Mouse (Mus musculus) stomach, postnatal 0 days (tissue): ENCODE results near the gene Mmp15. TPM values are rescaled to one million over a fixed set of nuclear protein-coding genes. Genes with fewer than 3 reads are reported as not detected.
A peak's percentile ranks its signal among the peaks of the same experiment; 100 is the strongest.

Experiments
- ATAC-seq: fragments of 200-750 bp; cut with Nextera tagmentation; 2 replicates; pipeline ENCODE4 v1.8.0; 2017; ENCODE audit not compliant: low FRiP score, low TSS enrichment
- DNase-seq: peaks from one replicate; pipeline ENCODE4 v3.0.0-alpha.2; 2016; ENCODE audit warnings: low spot score
- H3K27ac ChIP-seq: fragments of 300-500 bp; sonication (generic); replicated peaks from 2 replicates; pipeline ENCODE4 v1.5.1; 2014; ENCODE audit warnings: mild to moderate bottlenecking, control low read depth
- H3K27me3 ChIP-seq: fragments of 300-500 bp; sonication (generic); 2 replicates; pipeline ENCODE4 v1.6.1; 2014; ENCODE audit warnings: low read length; ENCODE audit not compliant: control insufficient read depth, insufficient read depth
- H3K36me3 ChIP-seq: fragments of 300-500 bp; sonication (generic); 2 replicates; pipeline ENCODE4 v1.6.1; 2014; ENCODE audit warnings: low read length, mixed read lengths; ENCODE audit not compliant: control insufficient read depth, insufficient read depth
- H3K4me1 ChIP-seq: fragments of 300-500 bp; sonication (generic); replicated peaks from 2 replicates; pipeline ENCODE4 v1.6.1; 2014; ENCODE audit warnings: antibody characterized with exemption; ENCODE audit not compliant: control insufficient read depth, insufficient read depth
- H3K4me2 ChIP-seq: fragments of 300-500 bp; sonication (generic); replicated peaks from 2 replicates; pipeline ENCODE4 v1.6.1; 2014; ENCODE audit warnings: low read depth, mild to moderate bottlenecking, control low read depth, moderate library complexity
- H3K4me3 ChIP-seq: fragments of 300-500 bp; sonication (generic); 2 replicates; pipeline ENCODE4 v1.5.1; 2014; ENCODE audit warnings: low read depth, low read length, control low read depth
- H3K9ac ChIP-seq: fragments of 300-500 bp; sonication (generic); 2 replicates; pipeline ENCODE4 v1.6.1; 2014; ENCODE audit warnings: mild to moderate bottlenecking, low read length, control low read depth, mixed read lengths
- H3K9me3 ChIP-seq: fragments of 300-500 bp; sonication (generic); 2 replicates; pipeline ENCODE4 v1.6.1; 2016; ENCODE audit warnings: low read length; ENCODE audit not compliant: control insufficient read depth
- CTCF ChIP-seq: IDR thresholded peaks from 2 replicates; pipeline ENCODE4 v1.5.1; 2016; ENCODE audit warnings: antibody characterized with exemption, low read depth, mild to moderate bottlenecking, moderate library complexity
- EP300 ChIP-seq: optimal IDR thresholded peaks from 2 replicates; pipeline ENCODE3; 2016; ENCODE audit warnings: antibody characterized with exemption
- WGBS: fragments of 180-500 bp; shearing (Covaris S2); extraction: QIAGEN DNeasy Blood & Tissue Kit; methylation state at CpG from one replicate; pipeline ENCODE4 v1.1.7; 2014; 5-methylcytosine and 5-hydroxymethylcytosine counted together
- polyA plus RNA-seq: library from polyadenylated mRNA; unstranded; fragments of >200 nt; fragmentation: Nextera tagmentation; extraction: Ambion mirVana; gene quantifications from 2 replicates; pipeline ENCODE4 v1.2.1, GENCODE M21; 2015

Mmp15 gene
- polyA plus RNA-seq, 1 experiment from 2014 or later = 19.0 TPM

DNA sequence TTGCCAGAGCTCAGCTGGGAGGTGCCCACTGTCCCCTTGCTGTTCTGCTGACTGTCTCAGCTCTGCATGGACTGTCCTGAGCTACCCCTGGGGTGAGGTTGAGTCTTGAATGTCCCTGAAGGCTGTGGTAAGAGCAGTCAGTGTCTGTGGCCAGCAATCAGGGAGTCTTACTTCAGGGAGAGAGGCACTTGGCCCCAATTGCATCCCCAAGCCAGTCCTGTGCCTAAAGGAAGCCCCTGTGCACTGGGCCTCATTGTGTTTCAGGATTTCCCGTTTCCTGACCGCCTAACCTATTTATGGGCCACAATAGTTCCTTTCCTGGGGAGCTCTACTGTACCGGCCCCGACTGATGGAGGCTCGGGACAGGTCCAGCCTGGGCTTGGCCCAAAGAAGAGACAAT, 40.5 kb downstream of the Mmp15 start:
- H3K4me2 ChIP-seq = no peak overlapping the region
- ATAC-seq (peak; percentile 14; the same call in 1 of the 2 replicates), DNase-seq (no peak)
- H3K27ac ChIP-seq = no peak overlapping the region
- H3K9me3 ChIP-seq = no peaks in the 10 kb centered on the region
- no peak overlapping the region for H3K4me3 ChIP-seq
- no peaks in the 10 kb centered on the region for H3K27me3 ChIP-seq
- no peak overlapping the region for H3K9ac ChIP-seq
- no peaks in the 10 kb centered on the region for H3K4me1 ChIP-seq
- TF ChIP-seq EP300 (no peak), CTCF (no peak)
- no peaks in the 10 kb centered on the region for H3K36me3 ChIP-seq
- WGBS = 71% methylated on average over 5 of the region's 5 CpGs

GRCm38 (mm10) chr8:95395186-95395918, 43.3 kb downstream of the Mmp15 start:
- ATAC-seq = no peak
- H3K4me2 ChIP-seq = no peak overlapping the region
- DNase-seq = no peak

DNA sequence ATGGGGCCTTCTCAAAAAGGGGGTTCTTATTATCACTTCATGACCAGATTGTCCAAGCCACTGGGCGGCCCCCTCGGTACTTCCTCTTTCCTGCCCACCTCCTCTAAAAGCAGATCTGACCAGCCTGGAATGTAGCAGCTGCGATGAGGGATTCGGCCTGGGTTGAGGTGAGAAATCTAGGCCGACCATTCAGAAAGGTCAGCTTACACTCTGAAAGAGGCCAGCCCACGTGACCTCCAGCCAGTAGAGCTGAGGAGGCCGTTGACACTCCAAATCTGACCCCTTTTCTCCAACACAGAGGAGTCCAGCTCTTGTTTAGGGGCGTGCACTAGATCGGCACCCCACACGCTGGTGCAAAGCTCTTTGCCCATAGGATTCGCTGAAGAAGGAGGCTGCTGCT, 44.7 kb downstream of the Mmp15 start:
- Histone ChIP-seq H3K27me3 (no peaks in the 10 kb centered on the region), H3K4me1 (no peaks in the 10 kb centered on the region), H3K9me3 (no peaks in the 10 kb centered on the region), H3K9ac (no peak overlapping the region), H3K27ac (no peak overlapping the region), H3K4me3 (no peak overlapping the region), H3K36me3 (no peaks in the 10 kb centered on the region), H3K4me2 (no peak overlapping the region)
- no peak for DNase-seq
- ATAC-seq = no peak
- TF ChIP-seq CTCF (no peak), EP300 (no peak)
- WGBS = 49% methylated on average over 11 of the region's 11 CpGs

More at GRCm38 (mm10) chr8:95395186-95395918, 43.3 kb downstream of the Mmp15 start:
- no peaks in the 10 kb centered on the region for H3K36me3 ChIP-seq
- H3K9me3 ChIP-seq = no peaks in the 10 kb centered on the region
- no peak overlapping the region for H3K9ac ChIP-seq
- no peak overlapping the region for H3K4me3 ChIP-seq
- H3K27ac ChIP-seq = 0 out of 2 replicates have a peak overlapping the region, but pooled peaks have one; percentile 4
- H3K27me3 ChIP-seq = no peaks in the 10 kb centered on the region
- no peaks in the 10 kb centered on the region for H3K4me1 ChIP-seq
- TF ChIP-seq CTCF (no peak), EP300 (no peak)
- 37% methylated on average over 8 of the region's 8 CpGs for WGBS

DNA sequence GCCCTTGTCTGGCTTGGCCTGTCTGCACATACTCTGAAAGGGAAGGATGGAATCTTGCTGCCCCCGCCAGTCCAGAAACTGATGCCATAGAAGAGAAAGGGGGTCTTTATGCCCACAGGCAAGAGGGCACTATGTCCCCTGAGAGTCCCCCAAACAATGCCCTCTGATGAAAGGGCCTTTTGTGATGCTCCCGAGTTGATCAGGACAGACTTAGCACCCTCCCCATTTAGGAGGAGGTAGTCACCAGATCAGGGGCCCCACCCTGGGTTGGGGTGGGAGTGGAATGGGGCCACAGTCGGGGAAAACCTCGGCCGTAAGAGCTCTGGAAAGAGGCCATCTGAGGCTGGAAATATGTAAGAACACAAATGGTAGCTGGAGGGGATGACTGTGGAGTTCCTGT, 45.1 kb downstream of the Mmp15 start:
- DNase-seq = no peak
- Histone ChIP-seq H3K27me3 (no peaks in the 10 kb centered on the region), H3K27ac (no peak overlapping the region), H3K4me1 (no peaks in the 10 kb centered on the region), H3K9ac (no peak overlapping the region), H3K36me3 (no peaks in the 10 kb centered on the region), H3K4me2 (no peak overlapping the region), H3K9me3 (no peaks in the 10 kb centered on the region), H3K4me3 (no peak overlapping the region)
- no peak for TF ChIP-seq CTCF
- no peak for TF ChIP-seq EP300
- ATAC-seq = peak; percentile 25; the same call in 1 of the 2 replicates
- 37% methylated on average over 5 of the region's 5 CpGs for WGBS

DNA sequence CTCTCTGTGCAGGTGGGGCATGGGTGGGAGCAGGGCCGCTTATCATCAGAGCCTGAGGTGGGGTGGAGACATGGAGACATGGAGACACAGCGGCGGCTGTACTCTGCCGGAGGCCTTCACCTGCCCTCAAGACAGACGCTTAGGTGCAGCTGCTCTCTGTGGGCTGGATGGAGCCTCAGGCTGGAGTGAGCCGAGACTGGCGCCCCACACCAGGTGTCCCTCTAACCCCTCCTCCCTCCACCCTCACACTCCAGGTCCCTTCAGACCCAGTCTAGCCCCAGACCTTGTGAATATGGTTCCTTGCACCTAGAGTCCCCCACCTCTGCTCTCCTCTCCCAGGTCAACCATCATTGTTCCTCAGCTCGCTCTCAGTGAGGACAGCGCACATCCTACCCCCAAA, 47.1 kb downstream of the Mmp15 start:
- Histone ChIP-seq H3K27me3 (no peaks in the 10 kb centered on the region), H3K4me2 (no peak overlapping the region), H3K4me3 (no peak overlapping the region), H3K9me3 (no peaks in the 10 kb centered on the region), H3K36me3 (no peaks in the 10 kb centered on the region), H3K9ac (no peak overlapping the region), H3K27ac (no peak overlapping the region), H3K4me1 (no peaks in the 10 kb centered on the region)
- ATAC-seq (no peak), DNase-seq (no peak)
- 75% methylated on average over 9 of the region's 9 CpGs for WGBS
- TF ChIP-seq EP300 = no peak
- TF ChIP-seq CTCF = no peak

- WGBS = 66% methylated on average over 7 of the region's 7 CpGs
- Histone ChIP-seq H3K4me1 (no peaks in the 10 kb centered on the region), H3K9me3 (no peaks in the 10 kb centered on the region), H3K9ac (no peak overlapping the region), H3K4me2 (no peak overlapping the region), H3K27me3 (no peaks in the 10 kb centered on the region), H3K27ac (no peak overlapping the region), H3K4me3 (no peak overlapping the region), H3K36me3 (no peaks in the 10 kb centered on the region)
- no peak for DNase-seq
- ATAC-seq = no peak; the same call in 1 of the 2 replicates
- TF ChIP-seq CTCF (no peak), EP300 (no peak)
These were observed 49.0 kb downstream of the Mmp15 start for GRCm38 (mm10) chr8:95401091-95401490.
